Mouse (Mus musculus) limb, embryonic 13.5 days (tissue): ENCODE data around the gene Pofut2. TPM values are rescaled to one million over a fixed set of nuclear protein-coding genes. Genes with fewer than 3 reads are reported as not detected.

ENCODE experiments used
- ATAC-seq: fragments of 200-750 bp; cut with Nextera tagmentation; 2 replicates; pipeline ENCODE4 v1.8.0; 2017; ENCODE audit warnings: low read depth, moderate number of reproducible peaks, moderate TSS enrichment; ENCODE audit not compliant: low FRiP score
- H3K27ac ChIP-seq: fragments of 300-500 bp; sonication (generic); 2 replicates; pipeline ENCODE4 v1.5.1; 2015; ENCODE audit warnings: inconsistent platforms, mild to moderate bottlenecking, moderate library complexity
- H3K27me3 ChIP-seq: fragments of 300-500 bp; sonication (generic); 2 replicates; pipeline ENCODE4 v1.6.1; 2015; ENCODE audit warnings: mild to moderate bottlenecking, inconsistent platforms
- H3K36me3 ChIP-seq: fragments of 300-500 bp; sonication (generic); 2 replicates; pipeline ENCODE4 v1.6.1; 2015; ENCODE audit warnings: inconsistent platforms, mild to moderate bottlenecking, moderate library complexity
- H3K4me1 ChIP-seq: fragments of 300-500 bp; sonication (generic); 2 replicates; pipeline ENCODE4 v1.6.1; 2015; ENCODE audit warnings: inconsistent platforms
- H3K4me2 ChIP-seq: fragments of 300-500 bp; sonication (generic); replicated peaks from 2 replicates; pipeline ENCODE4 v1.6.1; 2015; ENCODE audit warnings: inconsistent platforms, mild to moderate bottlenecking, moderate library complexity
- H3K4me3 ChIP-seq: fragments of 300-500 bp; sonication (generic); 2 replicates; pipeline ENCODE4 v1.5.1; 2015; ENCODE audit warnings: moderate library complexity, mild to moderate bottlenecking, inconsistent platforms
- H3K9ac ChIP-seq: fragments of 300-500 bp; sonication (generic); 2 replicates; pipeline ENCODE4 v1.6.1; 2015; ENCODE audit warnings: mild to moderate bottlenecking, inconsistent platforms
- H3K9me3 ChIP-seq: fragments of 300-500 bp; sonication (generic); 2 replicates; pipeline ENCODE4 v1.6.1; 2016; ENCODE audit warnings: inconsistent platforms
- WGBS: fragments of 180-500 bp; shearing (Covaris S2); methylation state at CpG from one replicate; pipeline ENCODE4 v1.1.7; 2015; 5-methylcytosine and 5-hydroxymethylcytosine counted together
- polyA plus RNA-seq: library from polyadenylated mRNA; unstranded; fragments of >200 nt; fragmentation: Nextera tagmentation; extraction: Ambion mirVana; gene quantifications from 2 replicates; pipeline ENCODE4 v1.2.1, GENCODE M21; 2015

Gene Pofut2
- polyA plus RNA-seq, 1 experiment from 2014 or later, result 151 TPM

- Histone ChIP-seq H3K4me1 (peaks cover 17% of the 10 kb centered on the region), H3K27me3 (no peaks in the 10 kb centered on the region), H3K27ac (no peak overlapping the region), H3K4me3 (no peak overlapping the region), H3K9me3 (no peaks in the 10 kb centered on the region; the same call in 1 of the 2 replicates), H3K36me3 (no peaks in the 10 kb centered on the region), H3K9ac (no peak overlapping the region), H3K4me2 (no peak overlapping the region)
- no peak for ATAC-seq
- WGBS, result 85% methylated on average over 1 of the region's 1 CpGs
These were observed 25.8 kb upstream of the Pofut2 start for GRCm38 (mm10) chr10:77233230-77233629.

GRCm38 (mm10) chr10:77234991-77235616, 23.9 kb upstream of the Pofut2 start:
- Histone ChIP-seq H3K4me1 (peaks cover 11% of the 10 kb centered on the region), H3K27ac (no peak overlapping the region), H3K4me3 (no peak overlapping the region), H3K9ac (no peak overlapping the region), H3K9me3 (no peaks in the 10 kb centered on the region; the same call in 1 of the 2 replicates), H3K4me2 (no peak overlapping the region), H3K36me3 (no peaks in the 10 kb centered on the region), H3K27me3 (no peaks in the 10 kb centered on the region)
- WGBS, result 62% methylated on average over 12 of the region's 12 CpGs
- no peak for ATAC-seq

GRCm38 (mm10) chr10:77237795-77238580, 21.0 kb upstream of the Pofut2 start:
- no peak for ATAC-seq
- H3K27ac ChIP-seq, result no peak overlapping the region
- no peaks in the 10 kb centered on the region for H3K27me3 ChIP-seq
- H3K36me3 ChIP-seq, result no peaks in the 10 kb centered on the region
- no peaks in the 10 kb centered on the region; the same call in 1 of the 2 replicates for H3K9me3 ChIP-seq
- no peak overlapping the region for H3K9ac ChIP-seq
- no peak overlapping the region for H3K4me2 ChIP-seq
- H3K4me1 ChIP-seq, result peaks cover under 1% of the 10 kb centered on the region; the same call in 1 of the 2 replicates
- H3K4me3 ChIP-seq, result no peak overlapping the region
- WGBS, result 64% methylated on average over 16 of the region's 16 CpGs

- 86% methylated on average over 8 of the region's 8 CpGs for whole genome bisulfite sequencing
- no peak for ATAC-seq
These were observed 18.3 kb upstream of the Pofut2 start for GRCm38 (mm10) chr10:77240764-77241163.

GRCm38 (mm10) chr10:77242396-77242795, 16.6 kb upstream of the Pofut2 start:
- Histone ChIP-seq H3K4me1 (peaks cover 6% of the 10 kb centered on the region; the same call in 1 of the 2 replicates), H3K4me2 (no peak overlapping the region), H3K27me3 (no peaks in the 10 kb centered on the region), H3K27ac (no peak overlapping the region), H3K36me3 (no peaks in the 10 kb centered on the region), H3K4me3 (no peak overlapping the region), H3K9me3 (no peaks in the 10 kb centered on the region), H3K9ac (no peak overlapping the region)
- WGBS, result 87% methylated on average over 3 of the region's 3 CpGs
- no peak for ATAC-seq

More at GRCm38 (mm10) chr10:77240764-77241163, 18.3 kb upstream of the Pofut2 start:
- Histone ChIP-seq H3K4me2 (no peak overlapping the region), H3K4me3 (no peak overlapping the region), H3K27ac (no peak overlapping the region), H3K9me3 (no peaks in the 10 kb centered on the region; the same call in 1 of the 2 replicates), H3K27me3 (no peaks in the 10 kb centered on the region), H3K4me1 (peaks cover 6% of the 10 kb centered on the region; the same call in 1 of the 2 replicates), H3K36me3 (no peaks in the 10 kb centered on the region), H3K9ac (no peak overlapping the region)

- no peak overlapping the region for H3K4me3 ChIP-seq
- no peak overlapping the region for H3K4me2 ChIP-seq
- no peak overlapping the region for H3K27ac ChIP-seq
- no peaks in the 10 kb centered on the region for H3K27me3 ChIP-seq
- peaks cover 10% of the 10 kb centered on the region for H3K4me1 ChIP-seq
- H3K9ac ChIP-seq, result no peak overlapping the region
- H3K9me3 ChIP-seq, result no peaks in the 10 kb centered on the region
- no peak for ATAC-seq
- WGBS, result 84% methylated on average over 14 of the region's 14 CpGs
- no peaks in the 10 kb centered on the region for H3K36me3 ChIP-seq
These were observed 16.1 kb upstream of the Pofut2 start for GRCm38 (mm10) chr10:77242871-77243270.

GRCm38 (mm10) chr10:77243572-77244161, 15.4 kb upstream of the Pofut2 start:
- no peak overlapping the region for H3K4me3 ChIP-seq
- H3K4me1 ChIP-seq, result peaks cover 10% of the 10 kb centered on the region
- no peak overlapping the region for H3K4me2 ChIP-seq
- WGBS, result 80% methylated on average over 11 of the region's 11 CpGs
- H3K27ac ChIP-seq, result no peak overlapping the region
- no peaks in the 10 kb centered on the region for H3K27me3 ChIP-seq
- ATAC-seq, result no peak
- H3K9me3 ChIP-seq, result no peaks in the 10 kb centered on the region
- no peak overlapping the region for H3K9ac ChIP-seq
- no peaks in the 10 kb centered on the region for H3K36me3 ChIP-seq

GRCm38 (mm10) chr10:77244777-77245176, 14.2 kb upstream of the Pofut2 start:
- 89% methylated on average over 6 of the region's 6 CpGs for WGBS
- ATAC-seq, result no peak
- no peaks in the 10 kb centered on the region for H3K27me3 ChIP-seq
- H3K9ac ChIP-seq, result no peak overlapping the region
- H3K9me3 ChIP-seq, result no peaks in the 10 kb centered on the region
- H3K27ac ChIP-seq, result no peak overlapping the region
- H3K4me3 ChIP-seq, result no peak overlapping the region
- peaks cover 10% of the 10 kb centered on the region for H3K4me1 ChIP-seq
- no peak overlapping the region for H3K4me2 ChIP-seq
- no peaks in the 10 kb centered on the region for H3K36me3 ChIP-seq

GRCm38 (mm10) chr10:77247048-77247447, 12.0 kb upstream of the Pofut2 start:
- no peaks in the 10 kb centered on the region for H3K36me3 ChIP-seq
- H3K27ac ChIP-seq, result no peak overlapping the region
- no peaks in the 10 kb centered on the region for H3K9me3 ChIP-seq
- ATAC-seq, result no peak
- WGBS, result 83% methylated on average over 5 of the region's 5 CpGs
- H3K4me3 ChIP-seq, result no peak overlapping the region
- H3K9ac ChIP-seq, result no peak overlapping the region
- H3K4me2 ChIP-seq, result no peak overlapping the region
- peaks cover 27% of the 10 kb centered on the region for H3K4me1 ChIP-seq
- no peaks in the 10 kb centered on the region for H3K27me3 ChIP-seq

GRCm38 (mm10) chr10:77247707-77248106, 11.3 kb upstream of the Pofut2 start:
- peaks cover 34% of the 10 kb centered on the region for H3K4me1 ChIP-seq
- 53% methylated on average over 7 of the region's 7 CpGs for WGBS
- no peak for ATAC-seq

GRCm38 (mm10) chr10:77251223-77251783, 7.7 kb upstream of the Pofut2 start:
- Histone ChIP-seq H3K36me3 (no peaks in the 10 kb centered on the region), H3K9me3 (no peaks in the 10 kb centered on the region), H3K27me3 (no peaks in the 10 kb centered on the region), H3K4me1 (peaks cover 41% of the 10 kb centered on the region), H3K4me2 (peak overlapping the region; percentile 11; the same call in 1 of the 2 replicates), H3K4me3 (no peak overlapping the region), H3K9ac (no peak overlapping the region), H3K27ac (0 out of 2 replicates have a peak overlapping the region, but pooled peaks have one; percentile 3)
- no peak for ATAC-seq
- 55% methylated on average over 18 of the region's 18 CpGs for WGBS

More at GRCm38 (mm10) chr10:77247707-77248106, 11.3 kb upstream of the Pofut2 start:
- Histone ChIP-seq H3K27ac (no peak overlapping the region), H3K4me3 (no peak overlapping the region), H3K27me3 (no peaks in the 10 kb centered on the region), H3K36me3 (no peaks in the 10 kb centered on the region), H3K9ac (no peak overlapping the region), H3K9me3 (no peaks in the 10 kb centered on the region), H3K4me2 (no peak overlapping the region)
